Mouse (Mus musculus): ENCODE measurements around the gene Bcl6b. TPM values are rescaled to one million over a fixed set of nuclear protein-coding genes. Genes with fewer than 3 reads are reported as not detected.

Bcl6b gene
- polyA plus RNA-seq, 2 experiments: 1.0 TPM

DNA sequence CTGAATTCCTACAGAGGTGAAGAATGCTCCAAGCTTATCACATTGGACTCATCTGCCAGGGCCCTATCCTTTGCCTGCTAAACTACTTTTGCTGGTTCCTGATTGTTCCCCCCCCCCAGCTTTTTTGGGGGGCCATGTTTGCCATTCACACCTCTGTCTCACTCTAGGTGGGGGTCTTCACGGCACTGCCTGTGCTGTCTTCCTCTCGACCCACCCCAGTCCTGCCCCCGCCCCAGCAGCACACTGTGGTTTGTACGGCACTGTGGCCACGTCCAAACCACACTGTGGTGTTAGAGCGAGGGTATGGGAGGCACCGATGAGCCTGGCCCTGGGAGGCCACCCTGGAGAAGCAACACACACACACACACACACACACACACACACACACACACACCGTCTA is 4.9 kb upstream of the Bcl6b start:
- H3K4me1 ChIP-seq (replicated peaks; ENCODE audit: control insufficient read depth in 2 of 2, insufficient read depth in 2 of 2, low read length in 1 of 2): peaks cover 17 to 27% of the 10 kb centered on the region in 2 experiments
- peaks cover 10% of the 10 kb centered on the region for H3K27me3 ChIP-seq (ENCODE audit: control insufficient read depth, insufficient read depth, low read length)
- H3K9ac ChIP-seq (replicated peaks): no peak overlapping the region
- H3K27ac ChIP-seq: no peak overlapping the region
- WGBS (ENCODE audit: insufficient replicate concordance): 29% methylated on average over 8 of the region's 8 CpGs
- no peak overlapping the region for H3K4me3 ChIP-seq (ENCODE audit: insufficient read depth in 1 of 2, low read depth in 2 of 2, low read length in 2 of 2)
- H3K4me2 ChIP-seq (ENCODE audit: low read depth): no peak overlapping the region
- H3K9me3 ChIP-seq (ENCODE audit: control insufficient read depth, low read length): no peaks in the 10 kb centered on the region
- ATAC-seq (ENCODE audit: insufficient read depth): no peak
- TF ChIP-seq EP300 (IDR thresholded peaks at IDR 0.05; ENCODE audit: low read depth) (no peak), CTCF (IDR thresholded peaks at IDR 0.05; ENCODE audit: low read depth) (no peak)
- DNase-seq (ENCODE audit: low read depth in 3 of 3, low spot score in 3 of 3): no peak
- H3K36me3 ChIP-seq (replicated peaks; ENCODE audit: control insufficient read depth, insufficient read depth, low read depth): peaks cover 5% of the 10 kb centered on the region

DNA sequence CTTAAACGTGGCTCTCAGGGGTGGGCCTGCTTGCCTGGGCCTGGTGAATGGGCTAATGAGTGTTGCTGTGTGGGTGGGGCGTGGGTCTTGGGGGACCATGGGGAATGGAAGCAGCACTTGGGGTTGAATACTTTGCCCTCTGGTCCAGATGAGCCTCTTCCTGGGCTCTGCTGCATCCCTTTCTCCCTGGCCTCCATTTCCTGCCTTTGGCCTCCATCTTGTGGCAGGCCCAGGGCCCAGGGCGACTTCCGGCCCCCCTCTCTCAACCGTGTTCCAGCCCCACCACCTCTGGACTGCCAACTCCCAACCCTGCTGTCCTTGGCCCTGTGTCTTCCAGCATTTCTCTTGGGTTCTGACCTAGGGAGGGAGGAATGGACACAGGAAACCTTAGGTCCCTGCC is 4.4 kb upstream of the Bcl6b start:
- H3K27ac ChIP-seq: no peak overlapping the region
- H3K9ac ChIP-seq (replicated peaks): no peak overlapping the region
- no peak for TF ChIP-seq EP300 (IDR thresholded peaks at IDR 0.05; ENCODE audit: low read depth)
- TF ChIP-seq CTCF (IDR thresholded peaks at IDR 0.05; ENCODE audit: low read depth): no peak
- H3K27me3 ChIP-seq (ENCODE audit: control insufficient read depth, insufficient read depth, low read length): peaks cover 14% of the 10 kb centered on the region
- peaks cover 5% of the 10 kb centered on the region for H3K36me3 ChIP-seq (replicated peaks; ENCODE audit: control insufficient read depth, insufficient read depth, low read depth)
- no peak overlapping the region for H3K4me3 ChIP-seq (ENCODE audit: insufficient read depth in 1 of 2, low read depth in 2 of 2, low read length in 2 of 2)
- no peak for ATAC-seq (ENCODE audit: insufficient read depth)
- WGBS (ENCODE audit: insufficient replicate concordance): 54% methylated on average over 5 of the region's 5 CpGs
- H3K9me3 ChIP-seq (ENCODE audit: control insufficient read depth, low read length): no peaks in the 10 kb centered on the region
- no peak for DNase-seq (ENCODE audit: low read depth in 3 of 3, low spot score in 3 of 3)
- H3K4me2 ChIP-seq (ENCODE audit: low read depth): no peak overlapping the region
- H3K4me1 ChIP-seq (replicated peaks; ENCODE audit: control insufficient read depth in 2 of 2, insufficient read depth in 2 of 2, low read length in 1 of 2): peaks cover 21 to 32% of the 10 kb centered on the region in 2 experiments

DNA sequence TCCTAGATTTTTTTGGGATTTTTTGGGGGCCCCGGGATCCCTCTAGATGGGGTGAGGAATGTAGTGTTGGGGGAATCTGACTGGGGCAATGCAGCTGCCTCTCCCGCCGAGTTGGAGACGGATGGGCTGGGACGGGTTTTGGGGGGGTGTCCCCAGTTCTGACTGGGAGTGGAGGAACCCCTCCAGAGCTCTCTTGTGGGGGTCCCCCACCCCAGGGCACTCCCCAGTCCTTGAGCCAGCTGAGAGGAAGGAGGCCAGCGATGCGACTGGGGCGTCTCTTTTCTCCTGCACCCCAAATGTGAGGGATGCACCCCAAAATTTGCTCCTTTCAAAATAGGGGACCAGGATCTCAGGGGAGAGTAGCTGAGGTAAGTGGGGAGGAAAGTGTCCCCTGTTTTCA is 3.4 kb upstream of the Bcl6b start:
- peak overlapping the region; percentile 25; the same call in 1 of the 2 replicates for H3K4me2 ChIP-seq (ENCODE audit: low read depth)
- ATAC-seq (ENCODE audit: insufficient read depth): no peak

DNA sequence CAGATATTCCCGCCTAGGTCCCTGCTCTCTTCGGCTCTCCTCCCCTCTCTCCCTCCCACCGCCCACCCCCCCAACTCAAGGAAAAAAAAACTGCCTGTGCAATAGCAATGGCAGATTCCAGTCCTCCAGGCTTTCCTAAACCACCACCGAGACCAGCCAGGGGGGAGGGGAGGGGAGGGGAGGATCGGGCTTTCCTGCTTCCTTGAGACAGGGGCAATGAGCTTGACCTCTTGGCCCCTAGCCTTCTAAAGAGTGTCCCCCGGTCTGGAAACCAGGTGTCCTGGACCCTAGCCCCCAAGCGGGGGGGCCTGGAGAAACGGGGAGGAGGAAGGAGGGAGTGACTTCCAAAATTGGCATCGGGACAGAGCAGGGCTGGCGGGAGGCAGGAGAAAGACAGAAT is 2.9 kb upstream of the Bcl6b start:
- WGBS (ENCODE audit: insufficient replicate concordance): 24% methylated on average over 9 of the region's 10 CpGs
- Histone ChIP-seq H3K27me3 (ENCODE audit: control insufficient read depth, insufficient read depth, low read length) (peaks cover 15% of the 10 kb centered on the region), H3K27ac (no peak overlapping the region), H3K9ac (replicated peaks) (no peak overlapping the region), H3K9me3 (ENCODE audit: control insufficient read depth, low read length) (no peaks in the 10 kb centered on the region), H3K36me3 (replicated peaks; ENCODE audit: control insufficient read depth, insufficient read depth, low read depth) (peaks cover 5% of the 10 kb centered on the region), H3K4me1 (replicated peaks; ENCODE audit: control insufficient read depth in 2 of 2, insufficient read depth in 2 of 2, low read length in 1 of 2) (peaks cover 24 to 34% of the 10 kb centered on the region in 2 experiments), H3K4me3 (ENCODE audit: insufficient read depth in 1 of 2, low read depth in 2 of 2, low read length in 2 of 2) (no peak overlapping the region), H3K4me2 (ENCODE audit: low read depth) (peak overlapping the region; percentile 25; the same call in 1 of the 2 replicates)
- DNase-seq (ENCODE audit: low read depth in 3 of 3, low spot score in 3 of 3) (no peak), ATAC-seq (ENCODE audit: insufficient read depth) (no peak)
- TF ChIP-seq EP300 (IDR thresholded peaks at IDR 0.05; ENCODE audit: low read depth) (no peak), CTCF (IDR thresholded peaks at IDR 0.05; ENCODE audit: low read depth) (no peak)

More for the DNA sequence above, 3.4 kb upstream of the Bcl6b start:
- DNase-seq (ENCODE audit: low read depth in 3 of 3, low spot score in 3 of 3): no peak
- Histone ChIP-seq H3K9me3 (ENCODE audit: control insufficient read depth, low read length) (no peaks in the 10 kb centered on the region), H3K27ac (no peak overlapping the region), H3K4me3 (ENCODE audit: insufficient read depth in 1 of 2, low read depth in 2 of 2, low read length in 2 of 2) (no peak overlapping the region), H3K36me3 (replicated peaks; ENCODE audit: control insufficient read depth, insufficient read depth, low read depth) (peaks cover 5% of the 10 kb centered on the region), H3K27me3 (ENCODE audit: control insufficient read depth, insufficient read depth, low read length) (peaks cover 15% of the 10 kb centered on the region), H3K4me1 (replicated peaks; ENCODE audit: control insufficient read depth in 2 of 2, insufficient read depth in 2 of 2, low read length in 1 of 2) (peaks cover 21 to 34% of the 10 kb centered on the region in 2 experiments), H3K9ac (replicated peaks) (no peak overlapping the region)
- WGBS (ENCODE audit: insufficient replicate concordance): 65% methylated on average over 8 of the region's 8 CpGs
- TF ChIP-seq CTCF (IDR thresholded peaks at IDR 0.05; ENCODE audit: low read depth) (no peak), EP300 (IDR thresholded peaks at IDR 0.05; ENCODE audit: low read depth) (no peak)

DNA sequence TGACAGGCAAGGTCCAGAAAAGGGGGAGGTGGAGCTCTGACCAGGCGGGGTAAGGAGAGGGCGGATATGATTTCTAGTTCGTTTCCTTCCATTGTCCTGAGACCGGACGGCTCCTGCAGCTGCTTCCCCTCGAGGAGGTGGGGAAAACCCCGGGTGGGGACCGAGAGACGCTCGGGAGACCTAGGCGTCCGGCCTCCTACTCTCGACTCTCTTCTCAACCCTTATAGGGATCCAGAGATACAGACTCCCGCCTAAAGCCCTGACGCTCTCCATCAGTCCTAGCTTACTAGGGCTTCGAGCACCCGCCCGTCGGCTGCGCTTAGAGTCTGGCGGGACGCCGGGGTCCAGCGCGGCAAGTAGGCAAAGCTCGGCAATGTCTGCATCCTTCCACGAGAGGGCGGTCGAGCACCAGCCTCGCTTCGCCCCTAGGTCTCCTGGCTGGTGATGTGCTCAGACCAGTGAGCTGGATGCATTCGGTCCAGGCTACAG is 685 bp upstream of the Bcl6b start:
- Histone ChIP-seq H3K4me1 (replicated peaks; ENCODE audit: control insufficient read depth in 2 of 2, insufficient read depth in 2 of 2, low read length in 1 of 2) (peaks cover 34 to 35% of the 10 kb centered on the region in 2 experiments), H3K9ac (replicated peaks) (no peak overlapping the region; the same call in 1 of the 2 replicates), H3K27me3 (ENCODE audit: control insufficient read depth, insufficient read depth, low read length) (peaks cover 20% of the 10 kb centered on the region), H3K27ac (no peak overlapping the region), H3K4me2 (ENCODE audit: low read depth) (peak overlapping the region; percentile 87), H3K4me3 (ENCODE audit: insufficient read depth in 1 of 2, low read depth in 2 of 2, low read length in 2 of 2) (peak overlapping the region; percentile 21 to 56; a peak in 3 of 4 replicates), H3K36me3 (replicated peaks; ENCODE audit: control insufficient read depth, insufficient read depth, low read depth) (no peaks in the 10 kb centered on the region), H3K9me3 (ENCODE audit: control insufficient read depth, low read length) (no peaks in the 10 kb centered on the region)
- ATAC-seq (ENCODE audit: insufficient read depth) (peak; percentile 61), DNase-seq (ENCODE audit: low read depth in 3 of 3, low spot score in 3 of 3) (peak in 1 of 3 experiments; percentile 80)
- under 1% methylated on average over 32 of the region's 32 CpGs for WGBS (ENCODE audit: insufficient replicate concordance)
- TF ChIP-seq CTCF (IDR thresholded peaks at IDR 0.05; ENCODE audit: low read depth) (peak; percentile 99), EP300 (IDR thresholded peaks at IDR 0.05; ENCODE audit: low read depth) (no peak)
